Mouse (Mus musculus): ENCODE measurements around the gene Tecta. TPM values are rescaled to one million over a fixed set of nuclear protein-coding genes. Genes with fewer than 3 reads are reported as not detected.

The Tecta gene
- 0.42 and 0.68 TPM in 2 replicates for polyA plus RNA-seq (2015; fragmentation: Nextera tagmentation; extraction: Ambion mirVana)

DNA sequence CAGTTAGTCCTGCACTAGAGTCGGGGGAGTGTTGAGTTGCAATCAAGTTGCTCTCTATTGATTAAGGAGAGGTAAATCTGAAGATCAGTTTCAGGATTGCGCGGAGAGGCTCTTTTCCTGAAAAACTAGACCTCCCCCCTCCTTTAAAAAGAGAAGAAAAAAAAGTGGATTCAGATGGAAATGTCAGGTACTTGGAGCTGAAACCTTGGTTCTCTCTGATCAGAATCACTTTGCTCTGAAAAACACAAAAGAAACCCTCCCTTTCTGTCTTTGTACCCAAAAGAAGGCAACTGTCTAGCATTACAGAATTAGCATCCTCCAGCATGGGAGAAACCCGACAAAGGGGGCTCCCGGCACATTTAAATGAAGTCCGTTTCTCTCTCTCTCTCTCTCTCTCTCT is at the start of gene Tecta:
Gene Tecta (minus strand): TSS at position 101 of the 400 bp plus-strand sequence.
- no peaks in the 10 kb centered on the region for H3K27me3 ChIP-seq (replicated peaks)
- no peak for ATAC-seq (ENCODE audit: low FRiP score)
- H3K9me3 ChIP-seq (replicated peaks): no peaks in the 10 kb centered on the region
- H3K4me3 ChIP-seq (replicated peaks): no peak within 1 kb of the TSS
- no peak within 1 kb of the TSS for H3K4me2 ChIP-seq
- no peak within 1 kb of the TSS for H3K9ac ChIP-seq (replicated peaks)
- H3K36me3 ChIP-seq: no peaks in the 10 kb centered on the region
- H3K27ac ChIP-seq (replicated peaks): no peak within 1 kb of the TSS
- 53% methylated on average over 6 of the region's 6 CpGs for WGBS
- 0 out of 2 replicates have a peak, but pooled peaks cover 8% of the 10 kb centered on the region for H3K4me1 ChIP-seq

DNA sequence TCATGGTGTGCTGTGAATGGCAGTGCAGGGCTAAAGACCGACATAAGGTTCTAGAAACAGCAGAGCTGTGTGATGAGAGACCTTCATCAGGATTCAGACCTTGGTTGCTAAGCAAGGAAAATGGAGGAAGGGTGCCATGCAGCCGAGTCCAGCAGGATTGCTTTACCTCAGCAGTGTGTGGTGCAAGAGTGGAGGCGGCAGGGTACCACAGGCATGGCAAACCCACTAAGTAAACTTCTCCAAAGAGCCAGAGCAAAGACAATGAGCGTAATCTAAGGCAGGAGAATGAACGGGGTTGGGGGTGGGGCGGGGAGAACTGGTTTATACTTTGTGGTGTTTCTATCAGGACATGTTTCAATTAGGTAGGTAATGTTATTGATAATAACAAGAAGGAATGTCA is 49.3 kb upstream of the Tecta start:
- no peak overlapping the region for H3K4me3 ChIP-seq (replicated peaks)
- H3K36me3 ChIP-seq: peaks cover 31% of the 10 kb centered on the region
- no peak overlapping the region for H3K9ac ChIP-seq (replicated peaks)
- ATAC-seq (ENCODE audit: low FRiP score): no peak
- no peaks in the 10 kb centered on the region for H3K27me3 ChIP-seq (replicated peaks)
- H3K4me2 ChIP-seq: no peak overlapping the region
- no peaks in the 10 kb centered on the region for H3K9me3 ChIP-seq (replicated peaks)
- WGBS: 90% methylated on average over 6 of the region's 6 CpGs
- peaks cover 11% of the 10 kb centered on the region for H3K4me1 ChIP-seq
- H3K27ac ChIP-seq (replicated peaks): no peak overlapping the region

DNA sequence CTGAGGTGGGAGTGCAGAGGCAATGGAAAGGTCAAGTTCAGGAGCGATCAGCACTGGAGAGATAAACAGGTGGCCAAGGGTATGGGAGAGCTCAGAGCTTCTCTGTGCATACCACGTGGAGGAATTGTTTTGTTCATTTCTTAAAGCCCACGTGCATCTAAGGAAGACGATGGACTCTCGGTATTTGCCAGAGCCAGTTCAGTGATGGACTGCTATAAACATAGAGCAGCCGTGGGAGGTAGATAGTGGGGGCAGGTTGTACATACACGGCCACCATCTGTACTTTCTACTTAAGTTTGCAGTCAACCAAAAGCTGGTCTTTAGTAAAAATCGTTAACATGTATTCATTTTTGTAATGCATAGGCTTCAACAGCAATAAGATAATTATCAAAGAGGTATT is 42.4 kb upstream of the Tecta start:
- Histone ChIP-seq H3K4me1 (no peaks in the 10 kb centered on the region), H3K4me2 (no peak overlapping the region), H3K27ac (replicated peaks) (no peak overlapping the region), H3K27me3 (replicated peaks) (no peaks in the 10 kb centered on the region), H3K9me3 (replicated peaks) (no peaks in the 10 kb centered on the region), H3K36me3 (peaks cover 51% of the 10 kb centered on the region), H3K9ac (replicated peaks) (no peak overlapping the region), H3K4me3 (replicated peaks) (no peak overlapping the region)
- 93% methylated on average over 8 of the region's 8 CpGs for WGBS
- no peak for ATAC-seq (ENCODE audit: low FRiP score)

DNA sequence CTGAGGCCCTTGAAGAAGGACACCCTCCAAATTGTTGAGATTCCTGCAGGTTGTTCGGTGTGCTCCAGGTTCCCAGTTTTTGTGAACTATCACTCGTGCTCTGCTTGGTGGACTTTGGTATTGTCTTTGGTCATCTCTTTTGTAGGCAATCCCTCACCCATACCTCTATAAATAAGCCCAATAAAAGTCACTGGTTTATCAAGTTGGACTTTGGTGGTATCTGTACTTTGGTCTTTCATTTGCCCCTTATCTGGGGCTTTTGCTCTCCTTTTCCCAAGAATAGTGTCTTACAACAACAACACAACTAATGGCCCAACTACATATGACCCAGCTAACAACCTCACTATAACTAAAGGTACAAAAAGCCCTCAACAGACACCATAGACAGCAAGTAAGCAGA is 41.5 kb upstream of the Tecta start:
- H3K36me3 ChIP-seq: peaks cover 59% of the 10 kb centered on the region
- no peak for ATAC-seq (ENCODE audit: low FRiP score)
- no peak overlapping the region for H3K4me3 ChIP-seq (replicated peaks)
- H3K4me1 ChIP-seq: no peaks in the 10 kb centered on the region
- no peaks in the 10 kb centered on the region for H3K27me3 ChIP-seq (replicated peaks)
- H3K9ac ChIP-seq (replicated peaks): no peak overlapping the region
- no peak overlapping the region for H3K27ac ChIP-seq (replicated peaks)
- no peak overlapping the region for H3K4me2 ChIP-seq
- 100% methylated on average over 2 of the region's 2 CpGs for WGBS
- H3K9me3 ChIP-seq (replicated peaks): no peaks in the 10 kb centered on the region

DNA sequence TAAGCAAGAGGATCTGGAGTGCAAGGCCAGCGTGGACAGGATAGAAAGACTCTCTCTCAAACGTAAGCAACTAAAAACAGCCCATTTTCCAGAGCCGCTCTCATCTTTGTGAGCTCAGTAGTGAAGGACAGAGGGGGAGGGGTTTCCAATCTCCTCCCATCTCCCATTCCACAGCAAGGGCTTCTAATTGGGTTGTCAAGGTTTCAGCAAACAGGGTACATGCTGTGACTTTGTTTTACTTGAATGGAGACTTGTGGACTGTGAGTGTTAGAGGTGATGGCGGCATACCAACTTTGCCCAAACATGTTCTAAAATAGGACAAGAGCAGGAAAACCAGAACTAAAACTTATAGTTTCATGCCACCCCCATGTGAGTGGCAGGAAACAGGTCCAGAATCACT is 39.7 kb upstream of the Tecta start:
- no peak overlapping the region for H3K9ac ChIP-seq (replicated peaks)
- no peak overlapping the region for H3K4me2 ChIP-seq
- H3K9me3 ChIP-seq (replicated peaks): no peaks in the 10 kb centered on the region
- H3K4me1 ChIP-seq: no peaks in the 10 kb centered on the region
- no peak overlapping the region for H3K27ac ChIP-seq (replicated peaks)
- no peak for ATAC-seq (ENCODE audit: low FRiP score)
- H3K27me3 ChIP-seq (replicated peaks): no peaks in the 10 kb centered on the region
- 25% methylated on average over 4 of the region's 4 CpGs for WGBS
- H3K36me3 ChIP-seq: peaks cover 54% of the 10 kb centered on the region
- H3K4me3 ChIP-seq (replicated peaks): no peak overlapping the region

DNA sequence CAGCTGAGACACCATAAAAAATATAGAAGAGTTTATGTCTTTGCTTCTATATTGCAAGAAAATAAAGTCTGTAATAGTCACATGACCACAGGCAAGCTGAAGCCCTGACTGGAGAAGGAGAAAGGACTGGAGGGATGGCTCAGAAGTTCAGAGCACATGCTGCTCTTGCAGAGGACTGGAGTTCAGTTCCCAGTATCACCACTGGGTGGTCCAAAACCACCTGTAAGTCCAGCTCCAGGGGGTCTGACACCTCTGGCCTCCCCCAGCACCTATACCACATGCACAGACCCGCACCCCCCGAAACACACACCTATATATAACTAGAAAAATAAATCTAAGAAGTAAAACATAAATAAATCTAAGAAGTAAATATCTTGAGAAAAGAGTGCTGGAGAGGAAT is 32.4 kb upstream of the Tecta start:
- no peaks in the 10 kb centered on the region for H3K9me3 ChIP-seq (replicated peaks)
- 92% methylated on average over 2 of the region's 2 CpGs for WGBS
- peaks cover 34% of the 10 kb centered on the region for H3K36me3 ChIP-seq

DNA sequence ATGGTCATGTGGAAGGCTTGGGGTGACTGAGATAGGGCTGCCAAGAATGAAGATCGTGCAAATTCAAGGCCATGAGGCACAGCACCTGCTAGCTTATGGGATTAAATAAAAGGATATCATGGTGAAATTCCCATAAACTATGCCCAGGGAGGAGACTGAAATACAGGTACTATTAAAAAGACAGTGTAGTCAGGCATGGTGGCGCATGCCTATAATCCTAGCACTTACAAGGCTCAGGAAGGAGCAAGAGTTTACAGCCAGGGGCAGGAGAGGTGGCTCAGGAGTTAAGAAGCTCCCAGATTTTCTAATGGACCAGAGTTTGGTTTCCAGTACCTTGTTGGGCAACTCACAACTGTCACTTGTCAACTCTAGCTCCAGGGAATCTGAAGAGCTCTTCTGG is 31.9 kb upstream of the Tecta start:
- H3K4me2 ChIP-seq: no peak overlapping the region
- H3K27ac ChIP-seq (replicated peaks): no peak overlapping the region
- H3K9me3 ChIP-seq (replicated peaks): no peaks in the 10 kb centered on the region
- no peaks in the 10 kb centered on the region for H3K4me1 ChIP-seq
- no peak for ATAC-seq (ENCODE audit: low FRiP score)
- no peaks in the 10 kb centered on the region for H3K27me3 ChIP-seq (replicated peaks)
- 93% methylated on average over 2 of the region's 2 CpGs for WGBS
- H3K4me3 ChIP-seq (replicated peaks): no peak overlapping the region
- H3K36me3 ChIP-seq: peaks cover 28% of the 10 kb centered on the region
- no peak overlapping the region for H3K9ac ChIP-seq (replicated peaks)

More for the DNA sequence above, 32.4 kb upstream of the Tecta start:
- Histone ChIP-seq H3K4me2 (no peak overlapping the region), H3K4me3 (replicated peaks) (no peak overlapping the region), H3K4me1 (no peaks in the 10 kb centered on the region), H3K27ac (replicated peaks) (no peak overlapping the region), H3K9ac (replicated peaks) (no peak overlapping the region), H3K27me3 (replicated peaks) (no peaks in the 10 kb centered on the region)
- ATAC-seq (ENCODE audit: low FRiP score): no peak

DNA sequence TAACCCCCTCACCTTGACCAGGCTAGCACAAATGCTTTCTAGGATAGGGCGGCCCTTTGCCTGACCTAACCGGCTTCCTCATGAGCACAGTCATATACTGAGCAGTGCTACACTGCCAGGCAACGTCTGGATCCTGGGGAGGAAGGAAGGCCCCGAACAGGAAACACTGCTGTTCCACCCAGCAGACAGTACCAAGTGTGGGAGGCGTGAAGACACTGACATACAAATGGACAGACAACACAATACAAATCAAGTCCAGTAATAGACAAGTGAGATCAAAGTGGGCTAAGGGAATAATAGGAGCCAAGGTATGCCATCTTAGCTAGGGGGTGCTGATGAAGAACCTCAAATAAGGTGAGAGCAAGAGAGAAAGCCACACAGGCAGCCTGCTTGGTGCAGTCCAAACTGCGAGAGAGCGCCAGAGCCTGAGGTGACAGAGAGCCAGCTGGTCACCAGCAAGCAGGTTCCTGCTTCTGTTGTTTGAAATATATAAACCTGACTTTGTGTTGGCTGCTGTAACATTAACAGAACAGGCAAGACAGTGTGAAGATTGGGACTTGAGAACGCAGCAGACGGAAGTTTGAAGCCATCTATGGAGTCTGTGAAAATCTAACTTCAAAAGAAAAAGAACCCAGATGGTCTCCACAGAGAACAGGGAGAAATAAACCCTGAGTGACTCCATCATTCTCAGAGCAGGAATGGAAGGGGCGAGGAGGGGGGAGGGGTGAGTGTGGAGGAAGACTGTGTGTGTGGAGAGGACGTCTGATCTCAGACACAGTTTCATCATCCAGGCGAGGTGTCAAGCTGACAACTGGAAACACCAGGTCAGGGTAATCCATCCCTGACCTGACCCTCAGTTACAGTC is 28.6 kb upstream of the Tecta start:
- no peaks in the 10 kb centered on the region for H3K4me1 ChIP-seq
- no peaks in the 10 kb centered on the region for H3K27me3 ChIP-seq (replicated peaks)
- WGBS: 78% methylated on average over 12 of the region's 12 CpGs
- H3K9ac ChIP-seq (replicated peaks): no peak overlapping the region
- H3K27ac ChIP-seq (replicated peaks): no peak overlapping the region
- peaks cover 25% of the 10 kb centered on the region; the same call in 1 of the 2 replicates for H3K36me3 ChIP-seq
- H3K4me3 ChIP-seq (replicated peaks): no peak overlapping the region
- no peak for ATAC-seq (ENCODE audit: low FRiP score)
- no peaks in the 10 kb centered on the region for H3K9me3 ChIP-seq (replicated peaks)
- no peak overlapping the region for H3K4me2 ChIP-seq

DNA sequence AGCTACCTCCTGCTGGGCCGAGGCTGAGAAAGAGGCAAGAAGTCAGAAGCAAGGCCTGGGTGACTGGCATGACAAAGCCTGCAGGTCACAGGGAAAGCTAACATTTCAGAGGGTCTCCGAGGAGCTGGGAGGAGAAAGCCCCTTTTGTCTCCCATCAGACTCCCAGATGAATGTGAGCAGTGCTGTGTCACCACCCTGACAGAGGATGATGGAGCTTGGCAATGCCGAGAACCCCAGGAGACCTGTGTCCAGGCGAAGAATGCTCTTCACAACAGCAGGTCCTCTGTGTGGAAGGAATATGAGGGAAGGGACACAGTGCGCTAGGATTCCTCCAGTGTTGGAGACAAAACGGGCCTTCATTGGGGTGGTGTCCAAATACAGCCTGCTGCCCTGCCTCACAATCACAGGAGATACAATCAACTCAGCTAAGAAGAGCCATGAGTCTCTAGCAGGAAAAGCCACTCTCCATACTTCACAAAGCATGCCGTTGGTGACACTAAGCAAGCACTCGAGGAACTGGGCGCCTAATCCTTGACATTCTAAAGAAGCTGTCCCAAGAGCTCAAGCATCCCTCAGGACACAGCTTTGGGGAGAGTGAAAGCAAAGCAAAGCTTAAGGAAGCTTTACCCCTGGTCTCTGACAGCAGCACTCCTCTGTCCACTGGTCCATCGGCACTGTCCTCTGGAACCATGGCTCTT is 27.1 kb upstream of the Tecta start:
- H3K27ac ChIP-seq (replicated peaks): no peak overlapping the region
- peaks cover 30% of the 10 kb centered on the region for H3K36me3 ChIP-seq

DNA sequence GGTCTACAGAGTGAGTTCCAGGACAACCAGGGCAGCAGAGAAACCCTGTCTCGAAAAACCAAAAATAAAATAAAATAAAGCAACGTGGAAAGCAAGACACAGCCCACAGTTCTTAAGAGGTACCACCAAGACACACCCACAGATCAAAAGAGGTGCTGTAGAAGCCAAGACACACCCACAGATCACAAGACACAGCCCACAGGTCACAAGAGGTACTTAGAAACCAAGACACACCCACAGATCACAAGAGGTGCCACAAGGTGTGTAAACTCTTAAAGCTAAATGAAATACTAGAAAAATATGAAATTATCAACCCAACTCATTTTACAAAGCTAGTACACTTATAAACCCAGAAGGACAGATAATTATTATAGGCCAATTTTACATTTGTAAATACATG is 23.9 kb upstream of the Tecta start:
- no peak overlapping the region for H3K4me2 ChIP-seq
- no peaks in the 10 kb centered on the region for H3K9me3 ChIP-seq (replicated peaks)
- H3K27me3 ChIP-seq (replicated peaks): no peaks in the 10 kb centered on the region
- H3K36me3 ChIP-seq: peaks cover 24% of the 10 kb centered on the region
- 95% methylated on average over 2 of the region's 2 CpGs for WGBS
- no peak overlapping the region for H3K27ac ChIP-seq (replicated peaks)
- ATAC-seq (ENCODE audit: low FRiP score): no peak
- no peak overlapping the region for H3K9ac ChIP-seq (replicated peaks)
- H3K4me1 ChIP-seq: no peaks in the 10 kb centered on the region
- no peak overlapping the region for H3K4me3 ChIP-seq (replicated peaks)

More for the DNA sequence above, 27.1 kb upstream of the Tecta start:
- no peaks in the 10 kb centered on the region for H3K27me3 ChIP-seq (replicated peaks)
- no peaks in the 10 kb centered on the region for H3K4me1 ChIP-seq
- no peak overlapping the region for H3K4me3 ChIP-seq (replicated peaks)
- H3K4me2 ChIP-seq: no peak overlapping the region
- H3K9me3 ChIP-seq (replicated peaks): no peaks in the 10 kb centered on the region
- WGBS: 57% methylated on average over 10 of the region's 10 CpGs
- ATAC-seq (ENCODE audit: low FRiP score): no peak
- H3K9ac ChIP-seq (replicated peaks): no peak overlapping the region

DNA sequence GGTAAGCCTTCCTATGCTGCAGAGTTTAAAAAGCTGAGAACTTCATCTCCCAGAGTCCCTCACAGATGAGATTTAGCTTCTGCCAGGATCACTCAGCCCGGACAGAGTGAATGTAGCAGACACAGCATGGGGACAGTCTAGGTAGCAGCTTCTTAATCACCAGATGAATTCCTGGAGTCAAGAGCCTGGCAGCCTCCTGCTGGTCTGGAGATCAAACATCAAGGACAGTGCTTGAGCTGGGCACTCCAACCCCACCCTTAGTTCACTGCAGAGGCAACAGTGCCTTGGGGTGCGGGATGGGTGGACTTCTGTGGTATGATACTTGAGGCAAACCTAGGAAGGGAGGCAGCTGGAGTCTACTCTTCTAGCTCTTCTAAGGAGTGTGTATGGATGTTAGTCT is 20.0 kb upstream of the Tecta start:
- ATAC-seq (ENCODE audit: low FRiP score): no peak
- Histone ChIP-seq H3K9ac (replicated peaks) (no peak overlapping the region), H3K4me1 (no peaks in the 10 kb centered on the region), H3K4me3 (replicated peaks) (no peak overlapping the region), H3K36me3 (peaks cover 31% of the 10 kb centered on the region), H3K27ac (replicated peaks) (no peak overlapping the region), H3K27me3 (replicated peaks) (no peaks in the 10 kb centered on the region), H3K9me3 (replicated peaks) (no peaks in the 10 kb centered on the region), H3K4me2 (no peak overlapping the region)
- WGBS: 78% methylated on average over 2 of the region's 2 CpGs

DNA sequence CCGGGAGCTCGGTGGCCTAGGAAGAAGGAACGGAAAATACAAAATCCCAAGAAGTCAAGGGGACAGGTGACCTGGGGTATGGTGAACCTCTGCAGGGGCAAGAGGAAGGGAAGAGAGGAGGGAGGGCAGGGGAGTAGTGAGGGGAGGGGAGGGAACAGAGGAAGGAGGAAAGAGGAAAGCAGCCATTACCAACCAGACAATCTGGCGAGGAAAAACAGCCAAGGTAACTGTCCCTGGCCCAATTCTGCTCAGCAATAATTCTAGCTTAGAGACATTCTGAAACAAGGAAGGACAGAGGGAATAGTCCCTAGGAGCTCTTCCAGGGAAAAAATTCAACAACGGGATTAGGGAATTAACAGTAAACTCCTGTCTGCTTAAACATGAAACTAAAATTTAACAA is 19.1 kb upstream of the Tecta start:
- ATAC-seq (ENCODE audit: low FRiP score): no peak
- WGBS: 86% methylated on average over 5 of the region's 5 CpGs
- Histone ChIP-seq H3K27ac (replicated peaks) (no peak overlapping the region), H3K36me3 (peaks cover 31% of the 10 kb centered on the region), H3K27me3 (replicated peaks) (no peaks in the 10 kb centered on the region), H3K9me3 (replicated peaks) (no peaks in the 10 kb centered on the region), H3K4me2 (no peak overlapping the region), H3K4me3 (replicated peaks) (no peak overlapping the region), H3K9ac (replicated peaks) (no peak overlapping the region), H3K4me1 (peaks cover 3% of the 10 kb centered on the region; the same call in 1 of the 2 replicates)

All from neural tube, embryonic 15.5 days (tissue).